15 mouse cellular contexts compared by ENCODE assay signal in the genomic region with DNA sequence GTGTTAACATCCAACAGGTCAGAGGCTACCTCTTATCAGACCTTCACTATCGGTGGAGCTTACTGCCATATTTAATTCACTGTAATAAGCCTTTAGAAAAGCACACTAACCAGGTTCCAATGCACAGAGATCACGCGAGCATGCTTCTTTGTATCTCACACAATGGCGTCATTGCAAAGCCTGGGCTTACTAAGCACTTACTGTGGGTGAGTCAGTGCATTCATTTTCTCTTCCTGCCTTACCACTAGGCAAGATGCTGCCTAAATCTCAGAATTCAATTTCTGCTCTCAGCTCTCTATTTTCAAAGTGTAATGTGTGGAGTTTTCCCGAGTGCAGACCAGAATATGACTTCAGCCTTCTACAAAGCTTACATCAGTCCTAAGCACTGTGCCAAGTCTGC.
"Had no signal": no experiment of that assay in that cellular context is flagged by ENCODE, and none has a peak within 500 bp of the region (broad histone marks: within the 10 kb centered on the region; RNA-seq: fewer than 3 reads in every experiment).

No protein-coding gene starts in this region.

- H3K4me1 ChIP-seq: kidney, embryonic 15.5 days; liver, embryonic 13.5 days; stomach, embryonic 15.5 days had no signal

- H3K36me3 ChIP-seq: kidney, embryonic 15.5 days; liver, embryonic 13.5 days; stomach, embryonic 15.5 days had no signal

- H3K27me3 ChIP-seq: liver, embryonic 13.5 days had no signal

- H3K9me3 ChIP-seq: kidney, embryonic 15.5 days; liver, embryonic 13.5 days; stomach, embryonic 15.5 days had no signal

- H3K4me3 ChIP-seq: kidney, embryonic 15.5 days; liver, embryonic 13.5 days; stomach, embryonic 15.5 days had no signal

- DNase-seq: kidney, adult 8-10 months; kidney, postnatal 10 days; kidney, postnatal 36 days; liver, embryonic 13.5 days; lung, adult 2 months; lung, postnatal 14 days; lung, postnatal 4 days; midbrain, embryonic 14.5 days; right cerebral cortex, postnatal 14 days; spleen, adult 18-20 months; thymus, adult 18-20 months; thymus, postnatal 36 days had no signal

- H3K27ac ChIP-seq: kidney, embryonic 15.5 days; liver, embryonic 13.5 days; stomach, embryonic 15.5 days had no signal

- H3K4me2 ChIP-seq: kidney, embryonic 15.5 days; liver, embryonic 13.5 days; midbrain, embryonic 11.5 days; stomach, embryonic 15.5 days had no signal

- H3K9ac ChIP-seq: kidney, embryonic 15.5 days; liver, embryonic 13.5 days; stomach, embryonic 15.5 days had no signal
